Mouse (Mus musculus) left cerebral cortex, adult 8-10 months (tissue): ENCODE results near the gene Atxn2. TPM values are rescaled to one million over a fixed set of nuclear protein-coding genes. Genes with fewer than 3 reads are reported as not detected.
"Not testable (repeated sequence)": the region's sequence is repeated elsewhere in the genome, so short reads cannot be mapped to it uniquely, and the experiment has no call there.

Experiments
- DNase-seq, 2 experiments: peaks; one replicate each; pipeline ENCODE4 v3.0.0; 2022; ENCODE audit warnings: low spot score in 2 of 2
- total RNA-seq, 4 experiments: library from RNA; stranded (reverse); gene quantifications; 2 replicates each; pipeline ENCODE4 v1.2.4; 2022

Gene Atxn2
- total RNA-seq, 4 experiments from 2014 or later = 199 to 223 (median 216) TPM

DNA sequence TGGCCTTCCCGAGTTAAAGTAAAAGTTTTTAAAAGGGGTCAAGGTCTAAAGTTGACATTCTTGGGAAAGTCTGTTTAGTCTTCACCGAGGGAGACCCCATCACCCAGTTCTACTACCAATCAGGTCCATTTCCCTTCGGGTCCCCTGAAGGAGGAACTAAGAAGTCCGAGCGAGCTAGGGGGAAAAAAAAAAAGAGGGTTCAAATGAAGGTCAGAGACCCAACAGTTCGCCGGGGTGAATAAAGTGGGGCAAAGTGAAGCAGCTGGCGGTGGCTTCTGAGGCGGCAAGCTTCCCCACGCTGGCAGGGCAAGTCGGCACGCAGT lies 325 bp upstream of the Atxn2 start:
- no peak for DNase-seq

- DNase-seq = no peak
Observed at GRCm38 (mm10) chr5:121711928-121712231, 743 bp downstream of the Atxn2 start.

GRCm38 (mm10) chr5:121712232-121712933 lies 1.2 kb downstream of the Atxn2 start:
- peak in 1 of 2 experiments; percentile 26 for DNase-seq

- DNase-seq = no peak
Observed at GRCm38 (mm10) chr5:121712934-121713538, 1.9 kb downstream of the Atxn2 start.

DNA sequence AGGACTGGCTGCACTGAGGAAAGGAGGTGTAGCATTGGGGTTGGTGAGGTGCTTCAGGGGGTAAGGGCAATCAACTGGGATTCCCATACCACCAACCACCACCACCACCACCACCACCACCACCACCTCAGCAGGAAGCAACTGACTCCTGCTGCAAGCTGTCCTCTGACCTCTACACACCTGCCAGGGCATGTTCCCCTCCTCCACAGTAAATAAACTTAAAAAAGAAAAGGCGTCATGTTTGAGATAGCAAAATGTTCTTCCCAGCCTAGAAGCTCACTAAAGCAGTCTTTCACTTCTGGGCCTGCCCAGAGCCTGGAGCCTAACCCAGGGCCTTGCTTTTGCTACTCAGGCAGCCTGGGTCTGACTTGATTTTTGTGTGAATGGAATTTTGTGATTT lies 3.2 kb downstream of the Atxn2 start:
- DNase-seq = no peak

DNA sequence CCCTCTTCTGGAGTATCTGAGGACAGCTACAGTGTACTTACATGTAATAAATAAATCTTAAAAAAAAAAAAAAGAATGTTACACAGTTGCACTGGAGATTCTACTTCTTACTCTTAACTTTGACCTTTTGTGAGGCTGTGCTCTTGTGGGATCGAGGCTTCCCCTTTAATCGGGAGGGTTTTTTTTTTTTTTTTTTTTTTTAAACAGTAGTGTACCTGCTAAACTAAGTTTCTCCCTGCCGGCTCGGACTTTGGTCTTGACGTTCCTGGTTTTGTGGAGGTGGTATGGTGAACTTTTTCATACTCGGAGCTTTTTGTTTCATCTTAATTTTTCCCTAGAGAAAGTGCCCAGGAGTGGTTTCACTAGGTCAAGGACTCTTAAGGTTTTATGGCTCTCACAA lies 3.8 kb downstream of the Atxn2 start:
- DNase-seq = no peak

- DNase-seq = no peak
Observed at GRCm38 (mm10) chr5:121718462-121718861, 7.3 kb downstream of the Atxn2 start.

DNA sequence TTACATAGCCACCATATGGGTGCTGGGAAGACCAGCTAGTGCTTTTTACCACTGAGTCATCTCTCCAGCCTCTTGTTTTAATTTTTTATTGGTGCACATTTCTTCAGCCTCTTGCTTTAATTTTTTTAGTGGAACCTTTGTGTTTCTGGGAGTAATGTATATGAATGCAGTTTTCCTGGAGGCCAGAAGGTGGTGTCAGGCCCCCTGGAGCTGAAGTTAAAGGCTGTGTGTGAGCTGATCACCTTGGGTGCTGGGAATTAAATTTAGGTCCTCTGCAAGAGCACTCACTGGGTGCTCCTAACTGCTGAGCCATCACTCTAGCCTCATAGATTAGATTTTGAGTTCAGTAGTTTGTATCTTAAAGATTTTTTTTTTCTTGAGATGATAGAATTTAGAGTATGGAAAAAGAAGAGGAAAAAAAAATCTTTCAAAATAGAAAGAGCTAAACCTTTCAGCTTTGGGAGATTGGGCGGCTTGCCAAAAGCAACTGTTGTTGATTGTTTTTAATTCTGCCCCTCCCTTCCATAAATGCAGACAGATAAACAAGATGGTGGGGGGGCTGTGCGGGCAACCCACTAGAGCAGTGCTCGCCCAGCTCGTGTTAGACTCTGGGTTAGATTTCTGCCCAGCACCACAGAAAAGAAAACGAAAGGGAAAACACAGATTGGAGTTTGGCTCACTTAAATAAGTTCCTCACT lies 9.9 kb downstream of the Atxn2 start:
- no peak for DNase-seq

GRCm38 (mm10) chr5:121721841-121722240 lies 10.7 kb downstream of the Atxn2 start:
- no peak for DNase-seq

DNA sequence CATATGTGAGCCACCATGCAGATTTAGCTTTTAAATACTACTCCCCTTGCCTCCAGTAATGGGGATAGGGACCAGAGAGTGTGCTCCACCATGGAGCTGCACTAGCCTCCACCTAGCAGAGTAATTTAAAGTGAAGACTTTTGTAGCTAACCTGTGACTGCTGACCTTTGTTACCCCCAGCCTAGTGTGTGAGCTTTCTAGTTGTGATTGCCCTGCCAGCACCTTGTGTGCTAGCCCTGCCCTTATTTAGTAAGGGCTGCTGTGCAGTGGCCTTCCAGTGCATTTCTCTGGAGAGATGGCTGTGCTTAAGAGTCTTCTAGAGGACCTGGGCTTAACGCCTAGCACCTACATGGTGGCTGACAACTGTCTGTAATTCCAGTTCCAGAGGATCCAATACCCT lies 13.5 kb downstream of the Atxn2 start:
- DNase-seq = no peak

DNA sequence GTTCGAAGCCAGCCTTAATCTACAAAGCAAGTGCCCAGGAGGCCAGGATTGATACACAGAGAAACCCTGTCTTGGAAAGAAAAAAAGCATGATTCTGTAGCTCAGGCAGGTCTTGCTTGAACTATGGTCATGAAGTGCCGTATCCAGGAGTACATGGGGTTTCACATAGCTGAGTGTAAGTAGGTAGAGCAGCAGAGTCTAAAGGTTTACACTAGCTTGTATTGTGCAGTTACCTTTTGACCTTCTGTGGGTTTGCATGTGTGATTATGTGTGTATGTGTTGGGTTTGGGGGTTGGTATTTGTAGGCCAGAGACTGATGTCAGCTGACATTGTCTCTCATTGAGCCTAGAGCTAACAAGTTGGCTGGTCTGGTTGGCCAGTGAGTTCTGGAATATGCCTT lies 18.9 kb downstream of the Atxn2 start:
- no peak for DNase-seq

GRCm38 (mm10) chr5:121736641-121737040 lies 25.5 kb downstream of the Atxn2 start:
- no peak for DNase-seq

GRCm38 (mm10) chr5:121738162-121738561 lies 27.0 kb downstream of the Atxn2 start:
- DNase-seq = not testable (repeated sequence)

- DNase-seq = no peak
Observed at GRCm38 (mm10) chr5:121738576-121739191, 27.5 kb downstream of the Atxn2 start.

DNA sequence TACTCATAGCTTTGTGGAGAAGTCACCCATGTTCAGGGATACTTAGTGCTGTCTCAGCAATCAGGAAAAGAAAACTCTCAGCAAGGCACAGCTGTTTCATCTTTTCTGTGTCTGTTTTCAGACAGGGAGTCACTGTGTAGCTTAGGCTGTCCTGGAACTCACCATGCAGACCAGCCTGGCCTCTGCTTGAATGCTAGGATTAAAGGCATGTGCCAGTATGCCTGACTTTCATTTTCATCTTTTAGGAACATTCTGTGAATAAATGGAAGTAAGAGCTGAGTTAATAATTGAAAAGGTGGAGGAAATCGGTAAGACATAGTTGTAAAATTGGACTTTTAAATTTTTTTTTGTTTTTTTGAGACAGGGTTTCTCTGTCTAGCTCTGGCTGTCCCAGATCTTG lies 29.4 kb downstream of the Atxn2 start:
- DNase-seq = no peak

GRCm38 (mm10) chr5:121742915-121743314 lies 31.8 kb downstream of the Atxn2 start:
- DNase-seq = no peak

GRCm38 (mm10) chr5:121747884-121748594 lies 36.9 kb downstream of the Atxn2 start:
- not testable (repeated sequence) for DNase-seq

DNA sequence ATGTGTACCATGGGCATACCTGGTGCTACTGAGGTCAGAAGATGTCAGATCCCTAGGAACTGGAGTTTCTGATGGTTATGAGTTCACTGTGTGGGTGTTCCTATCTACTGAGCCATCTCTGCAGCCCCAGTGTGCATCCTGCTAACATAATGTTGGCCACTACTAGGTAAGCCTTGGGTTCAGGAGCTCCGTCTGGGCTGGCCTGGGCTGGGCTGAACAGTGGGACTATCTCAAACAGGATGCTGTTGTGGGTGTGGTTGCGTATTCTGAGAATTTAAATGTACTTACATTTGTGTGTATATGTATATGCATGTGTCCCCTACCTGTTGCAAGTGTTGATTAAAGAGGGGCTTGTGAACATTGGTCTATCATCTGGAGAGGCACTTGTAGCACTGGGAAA lies 38.5 kb downstream of the Atxn2 start:
- no peak for DNase-seq

GRCm38 (mm10) chr5:121757900-121758299 lies 46.8 kb downstream of the Atxn2 start:
- peak in 1 of 2 experiments; percentile 20 for DNase-seq

DNA sequence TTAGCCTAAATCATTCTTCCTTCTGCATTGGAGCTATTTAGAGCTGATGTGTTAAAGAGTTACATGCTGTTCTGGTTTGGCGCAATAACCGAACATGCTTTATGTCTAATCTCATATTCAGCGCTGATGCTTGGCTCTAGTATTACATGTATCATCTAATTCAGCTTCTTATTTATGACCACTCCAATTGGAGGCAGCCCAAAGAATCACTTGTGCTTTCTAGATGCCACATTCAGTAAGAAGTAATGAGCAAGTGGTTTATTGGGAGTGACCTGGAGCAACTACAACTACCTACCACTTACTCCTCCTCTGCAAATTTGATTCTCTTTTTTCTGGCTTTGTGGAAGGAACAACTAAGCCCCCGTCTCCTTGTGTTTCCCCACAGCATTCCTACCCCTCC lies 47.2 kb downstream of the Atxn2 start:
- DNase-seq = no peak

DNA sequence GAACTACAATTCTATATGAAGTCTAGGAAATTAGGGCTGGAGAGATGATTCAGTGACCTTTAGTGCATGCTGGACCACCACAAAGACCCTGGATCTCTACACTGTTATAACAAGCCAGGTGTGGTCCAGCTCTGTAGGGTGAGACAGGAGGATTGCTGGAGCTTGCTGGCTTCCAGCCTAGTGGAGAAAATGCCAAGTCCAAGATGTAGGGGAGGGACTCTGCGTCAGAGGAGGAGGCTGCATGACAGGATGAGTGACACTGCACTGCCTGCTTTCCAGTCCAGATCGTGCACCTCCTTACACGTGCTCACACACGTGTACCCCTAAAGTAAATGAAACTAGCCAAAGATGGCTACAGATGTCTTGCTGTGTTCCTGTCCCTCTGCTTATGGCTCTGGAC lies 48.8 kb downstream of the Atxn2 start:
- no peak for DNase-seq

DNA sequence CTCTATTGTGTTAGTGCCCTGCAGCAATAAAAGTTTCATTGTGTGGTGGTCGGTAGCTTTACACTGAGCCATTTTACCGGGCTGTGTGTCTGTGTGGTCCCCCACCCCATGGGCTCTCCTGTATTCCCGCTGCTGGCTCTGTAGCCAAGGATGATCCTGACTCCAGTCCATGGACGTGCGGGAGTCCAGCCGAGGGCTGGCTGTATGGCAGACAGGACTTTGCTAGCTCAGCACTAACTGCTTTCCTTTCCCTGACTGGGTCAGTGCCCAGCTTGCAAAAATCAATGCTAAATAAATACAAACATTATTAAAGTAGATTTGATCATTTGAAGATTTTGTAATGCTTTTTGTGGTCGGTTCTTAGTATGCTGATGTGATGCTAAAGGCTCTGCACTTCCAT lies 50.3 kb downstream of the Atxn2 start:
- no peak for DNase-seq
